Mouse (Mus musculus): ENCODE results near the gene Atp7b. TPM values are rescaled to one million over a fixed set of nuclear protein-coding genes. Genes with fewer than 3 reads are reported as not detected.
A peak's percentile ranks its signal among the peaks of the same experiment; 100 is the strongest.

Atp7b gene
- 2.3 and 2.6 TPM in 2 replicates for polyA plus RNA-seq (2016; fragmentation: Nextera tagmentation; extraction: Ambion mirVana)

DNA sequence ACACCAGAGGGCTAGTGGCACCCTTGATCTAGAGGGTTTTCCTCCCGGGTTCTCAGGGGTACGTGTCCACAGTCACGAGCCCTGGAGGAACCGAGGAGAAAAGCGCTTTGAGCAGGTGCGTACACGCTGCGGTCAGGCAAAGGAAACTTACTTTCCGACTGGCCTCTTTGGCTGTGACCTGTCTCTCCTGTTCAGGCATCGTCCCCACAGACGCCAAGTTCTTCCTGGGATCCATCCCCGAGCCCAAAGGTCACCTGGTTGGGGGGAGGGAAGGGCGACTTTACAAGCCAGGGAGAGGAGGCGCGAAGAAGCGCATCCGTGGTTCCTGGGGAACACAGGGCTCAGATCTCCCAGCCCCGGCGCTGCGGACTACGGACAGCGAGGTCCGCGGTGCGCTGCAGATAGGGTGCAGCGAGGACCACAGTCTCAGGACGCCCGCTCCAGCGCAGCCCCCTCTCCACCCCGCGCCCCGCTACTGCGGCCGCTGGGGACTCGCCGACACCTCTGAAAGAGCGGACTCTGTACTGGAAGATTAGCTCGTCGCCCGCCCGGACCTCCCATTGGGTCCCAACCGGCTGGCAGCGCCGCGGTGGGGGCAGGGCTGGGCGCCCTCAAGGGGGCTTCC is at the start of gene Atp7b:
Gene Atp7b, minus strand, starts transcription at position 485 of the 625 bp plus-strand sequence.
- Histone ChIP-seq H3K27ac (no peak within 1 kb of the TSS), H3K9me3 (no peaks in the 10 kb centered on the region), H3K4me1 (peaks cover 7% of the 10 kb centered on the region; the same call in 1 of the 2 replicates), H3K4me3 (replicated peaks) (peak within 1 kb of the TSS; percentile 66), H3K4me2 (peak within 1 kb of the TSS; percentile 85), H3K27me3 (peaks cover 13% of the 10 kb centered on the region), H3K36me3 (replicated peaks) (peaks cover 21% of the 10 kb centered on the region), H3K9ac (peak within 1 kb of the TSS; percentile 63)
- WGBS = under 1% methylated on average over 41 of the region's 46 CpGs
- ATAC-seq (ENCODE audit: low FRiP score) = peak; percentile 93

DNA sequence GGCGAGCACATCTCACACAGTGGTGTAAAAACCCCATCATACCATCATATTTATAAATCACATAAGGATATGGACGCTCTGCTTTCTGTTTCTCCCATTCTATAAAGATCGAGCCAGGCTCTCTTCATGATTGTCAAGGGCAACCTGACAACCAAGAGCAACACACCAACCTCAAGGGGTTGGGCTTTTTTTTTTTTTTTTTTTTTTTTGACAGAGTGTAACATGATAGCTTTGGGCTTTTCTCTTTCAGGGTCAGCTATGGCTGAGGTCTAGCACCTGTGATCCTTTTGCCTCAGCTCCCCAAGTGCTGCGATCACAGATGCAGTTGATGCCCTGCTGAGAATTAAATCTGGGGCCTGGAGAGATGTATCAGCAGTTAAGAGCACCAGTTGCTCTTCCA is 46.9 kb upstream of the Atp7b start:
- H3K27me3 ChIP-seq = no peaks in the 10 kb centered on the region
- ATAC-seq (ENCODE audit: low FRiP score) = no peak
- no peaks in the 10 kb centered on the region for H3K4me1 ChIP-seq
- no peaks in the 10 kb centered on the region for H3K36me3 ChIP-seq (replicated peaks)
- no peak overlapping the region for H3K4me2 ChIP-seq
- H3K27ac ChIP-seq = no peak overlapping the region
- H3K9ac ChIP-seq = no peak overlapping the region
- 80% methylated on average over 4 of the region's 4 CpGs for WGBS
- no peaks in the 10 kb centered on the region for H3K9me3 ChIP-seq
- no peak overlapping the region for H3K4me3 ChIP-seq (replicated peaks)

DNA sequence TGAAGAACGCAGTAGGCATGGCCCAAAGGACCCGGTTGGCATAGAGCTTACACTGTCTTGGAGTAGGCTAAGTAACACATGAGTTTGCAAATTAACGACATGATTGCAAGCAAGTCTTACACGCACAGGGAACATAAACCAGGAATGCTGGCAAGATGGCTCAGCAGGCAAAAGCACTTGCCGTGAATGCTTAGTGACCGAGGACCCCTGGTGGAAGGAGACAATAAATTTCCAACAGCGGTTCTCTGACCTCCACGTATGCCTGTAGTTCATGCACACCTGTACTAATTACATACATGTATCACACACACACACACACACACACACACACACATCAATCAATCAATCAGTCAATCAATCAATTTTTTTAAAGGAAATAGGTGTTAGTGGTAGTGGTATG is 31.5 kb upstream of the Atp7b start:
- Histone ChIP-seq H3K4me3 (replicated peaks) (no peak overlapping the region), H3K36me3 (replicated peaks) (no peaks in the 10 kb centered on the region), H3K4me2 (no peak overlapping the region), H3K9me3 (no peaks in the 10 kb centered on the region), H3K27me3 (no peaks in the 10 kb centered on the region), H3K27ac (no peak overlapping the region), H3K9ac (no peak overlapping the region), H3K4me1 (no peaks in the 10 kb centered on the region)
- no peak for ATAC-seq (ENCODE audit: low FRiP score)
- WGBS = 52% methylated on average over 8 of the region's 8 CpGs

DNA sequence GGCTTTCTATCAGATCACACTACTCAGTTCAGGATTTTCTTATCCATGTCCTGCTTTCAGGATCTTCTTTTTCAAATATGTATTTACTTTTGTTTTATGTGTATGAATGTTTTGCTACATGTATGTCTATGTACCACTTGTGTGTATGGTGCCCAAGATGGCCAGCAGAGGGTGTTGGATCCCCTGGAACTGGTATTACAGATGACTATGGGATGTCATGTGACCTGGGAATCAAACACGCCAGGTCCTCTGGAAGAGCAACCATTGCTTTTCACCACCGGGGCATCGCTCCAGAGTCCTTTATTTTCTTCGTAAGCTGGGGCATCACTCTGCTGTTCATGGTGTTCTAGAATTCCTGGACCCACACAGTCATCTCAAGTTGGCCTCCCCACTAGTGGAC is 29.1 kb upstream of the Atp7b start:
- WGBS = 93% methylated on average over 4 of the region's 4 CpGs
- no peak overlapping the region for H3K9ac ChIP-seq
- H3K9me3 ChIP-seq = no peaks in the 10 kb centered on the region
- no peaks in the 10 kb centered on the region for H3K4me1 ChIP-seq
- no peak overlapping the region for H3K4me2 ChIP-seq
- no peaks in the 10 kb centered on the region for H3K27me3 ChIP-seq
- H3K4me3 ChIP-seq (replicated peaks) = no peak overlapping the region
- no peaks in the 10 kb centered on the region for H3K36me3 ChIP-seq (replicated peaks)
- H3K27ac ChIP-seq = no peak overlapping the region
- ATAC-seq (ENCODE audit: low FRiP score) = no peak

DNA sequence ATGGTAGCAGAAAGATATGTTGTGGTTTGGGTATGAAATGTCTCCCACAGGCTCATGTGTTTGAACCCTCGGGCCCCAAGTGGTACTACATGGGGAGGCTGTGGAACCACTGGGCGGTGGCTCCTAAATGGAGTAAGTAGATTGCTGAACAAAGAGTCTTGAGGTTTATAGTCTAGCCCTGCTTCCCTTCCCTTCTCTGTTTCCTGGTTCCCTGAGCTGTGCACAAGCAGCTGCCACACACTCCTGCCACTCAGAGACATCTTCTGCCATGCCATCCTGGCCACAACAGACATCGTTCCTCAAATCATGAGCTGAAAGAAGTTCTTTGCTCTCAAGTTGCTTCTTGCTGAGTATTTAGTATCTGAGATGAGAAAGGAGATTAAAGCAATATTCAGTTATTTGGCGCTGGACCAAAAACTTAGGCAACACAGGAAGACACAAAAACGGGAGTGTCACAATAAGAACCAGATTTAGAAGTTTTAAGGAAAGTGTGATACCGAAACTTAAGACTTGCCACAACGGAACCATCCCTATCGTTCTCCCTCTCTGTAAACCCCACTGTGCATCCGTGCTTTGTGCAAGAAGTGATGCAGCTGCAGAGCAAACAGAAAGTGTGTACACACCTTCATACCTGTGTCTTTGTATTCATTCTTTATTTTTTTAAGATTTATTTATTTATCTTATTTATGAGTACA is 19.4 kb upstream of the Atp7b start:
- Histone ChIP-seq H3K36me3 (replicated peaks) (no peaks in the 10 kb centered on the region), H3K9me3 (no peaks in the 10 kb centered on the region), H3K4me1 (no peaks in the 10 kb centered on the region), H3K4me3 (replicated peaks) (no peak overlapping the region), H3K27me3 (no peaks in the 10 kb centered on the region), H3K27ac (no peak overlapping the region), H3K4me2 (no peak overlapping the region), H3K9ac (no peak overlapping the region)
- 88% methylated on average over 9 of the region's 9 CpGs for WGBS
- ATAC-seq (ENCODE audit: low FRiP score) = no peak

DNA sequence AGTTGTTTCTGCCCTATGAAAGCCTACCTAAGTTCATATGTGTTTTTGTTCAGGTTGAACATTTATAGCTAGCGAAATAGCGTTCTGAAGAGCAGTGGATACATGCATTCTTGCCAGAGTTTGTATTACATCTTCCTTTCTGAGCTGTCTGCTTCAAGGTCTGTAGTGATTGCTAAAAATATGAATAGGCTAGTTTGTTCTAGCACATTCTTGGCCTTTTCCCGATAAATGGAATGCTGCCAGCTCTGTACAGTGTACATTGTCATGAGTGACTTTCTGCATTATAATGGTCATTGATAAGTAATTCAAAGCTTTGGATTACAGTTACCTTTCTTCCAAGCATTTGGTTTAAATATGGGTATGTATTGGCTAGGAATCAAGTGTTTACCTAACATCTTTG is 1.0 kb upstream of the Atp7b start:
- H3K36me3 ChIP-seq (replicated peaks) = peaks cover 33% of the 10 kb centered on the region
- H3K4me3 ChIP-seq (replicated peaks) = peak overlapping the region; percentile 66
- WGBS = 6% methylated on average over 3 of the region's 3 CpGs
- peak overlapping the region; percentile 54 for H3K9ac ChIP-seq
- no peaks in the 10 kb centered on the region for H3K9me3 ChIP-seq
- ATAC-seq (ENCODE audit: low FRiP score) = no peak
- H3K27ac ChIP-seq = no peak overlapping the region
- H3K4me1 ChIP-seq = peaks cover 7% of the 10 kb centered on the region; the same call in 1 of the 2 replicates
- peaks cover 13% of the 10 kb centered on the region for H3K27me3 ChIP-seq
- H3K4me2 ChIP-seq = peak overlapping the region; percentile 85

DNA sequence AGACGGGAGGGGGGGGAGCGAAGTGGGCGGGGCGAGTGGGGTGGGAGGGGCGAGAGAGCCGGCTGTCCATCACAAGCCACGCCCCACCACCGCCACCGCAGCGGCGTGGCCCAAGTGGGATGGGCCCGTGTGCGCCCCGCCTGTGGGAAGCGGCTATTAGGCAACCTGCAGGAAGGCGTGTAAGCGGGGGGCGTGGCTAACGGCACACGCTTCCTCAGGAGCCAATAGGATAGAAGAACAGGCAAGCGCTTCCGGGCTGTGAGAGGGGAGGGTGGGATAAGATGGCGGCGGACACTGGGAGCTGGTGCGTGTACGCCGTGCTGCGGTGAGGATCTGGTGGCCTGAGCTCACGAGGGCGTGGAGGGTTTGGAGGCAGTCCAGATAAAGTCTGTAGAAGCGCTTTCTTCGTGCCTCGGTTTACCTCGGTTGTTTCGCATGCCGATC is 363 bp upstream of the Atp7b start, which contains the start of gene Alg11:
Gene Alg11, plus strand, starts transcription at position 276 of the 444 bp plus-strand sequence.
- WGBS = under 1% methylated on average over 36 of the region's 36 CpGs
- Histone ChIP-seq H3K36me3 (replicated peaks) (peaks cover 27% of the 10 kb centered on the region), H3K4me2 (peak within 1 kb of the TSS; percentile 85), H3K9me3 (no peaks in the 10 kb centered on the region), H3K9ac (peak within 1 kb of the TSS; percentile 63), H3K4me1 (peaks cover 7% of the 10 kb centered on the region; the same call in 1 of the 2 replicates), H3K27me3 (peaks cover 13% of the 10 kb centered on the region), H3K4me3 (replicated peaks) (peak within 1 kb of the TSS; percentile 66), H3K27ac (no peak within 1 kb of the TSS)
- ATAC-seq (ENCODE audit: low FRiP score) = peak; percentile 100

DNA sequence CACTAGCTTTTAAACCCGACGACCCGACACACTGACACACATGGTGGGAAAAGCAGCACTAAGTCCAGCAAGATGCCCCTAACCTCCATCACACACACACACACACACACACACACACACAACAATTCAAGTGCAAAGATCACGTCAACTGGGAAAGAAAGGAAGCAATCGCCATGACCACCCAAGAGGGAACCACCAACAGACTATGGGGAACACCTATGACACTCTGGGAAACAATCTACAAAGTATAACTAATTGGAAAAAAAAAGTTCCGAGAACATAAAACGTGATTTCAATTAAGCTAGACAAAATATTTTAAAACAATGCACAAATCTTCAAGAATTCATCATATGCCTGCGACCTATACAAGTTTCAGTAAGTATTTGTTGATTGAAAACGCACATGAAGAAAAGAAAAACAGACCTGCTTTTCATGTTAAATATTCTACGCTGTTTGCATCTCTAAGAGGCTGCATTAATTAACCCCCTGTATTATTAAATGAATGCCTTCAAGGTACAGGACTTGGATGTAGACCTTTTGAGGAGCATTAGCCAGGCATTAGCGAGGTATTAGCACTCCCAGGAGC is 859 bp downstream of the Atp7b start:
- 29% methylated on average over 11 of the region's 11 CpGs for WGBS
- Histone ChIP-seq H3K9ac (peak overlapping the region; percentile 63; the same call in 1 of the 2 replicates), H3K27me3 (peaks cover 13% of the 10 kb centered on the region), H3K4me1 (peaks cover 7% of the 10 kb centered on the region; the same call in 1 of the 2 replicates), H3K36me3 (replicated peaks) (peaks cover 16% of the 10 kb centered on the region), H3K4me2 (peak overlapping the region; percentile 85), H3K4me3 (replicated peaks) (peak overlapping the region; percentile 66), H3K27ac (no peak overlapping the region), H3K9me3 (no peaks in the 10 kb centered on the region)
- no peak for ATAC-seq (ENCODE audit: low FRiP score)

DNA sequence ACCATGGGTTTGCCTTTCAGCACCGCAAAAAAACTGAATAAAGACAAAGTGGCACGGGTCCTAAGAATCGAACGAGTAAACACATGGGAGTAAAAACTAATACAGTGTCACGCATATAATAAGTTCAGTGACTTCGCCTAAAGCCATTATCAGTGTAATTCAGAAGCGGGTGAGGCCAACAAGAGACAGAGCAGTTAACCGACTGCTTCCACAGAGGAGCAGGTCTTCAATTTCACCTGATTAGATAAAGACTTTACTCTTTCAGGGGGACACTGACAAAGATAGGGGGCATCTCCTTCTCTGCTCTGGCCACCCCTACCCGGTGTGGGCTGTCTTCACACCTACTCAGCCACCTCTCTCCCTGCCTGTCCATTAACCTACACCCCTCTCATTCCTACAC is 1.7 kb downstream of the Atp7b start:
- Histone ChIP-seq H3K9ac (no peak overlapping the region), H3K27me3 (peaks cover 13% of the 10 kb centered on the region), H3K4me1 (peaks cover 7% of the 10 kb centered on the region; the same call in 1 of the 2 replicates), H3K4me2 (no peak overlapping the region), H3K36me3 (replicated peaks) (peaks cover 10% of the 10 kb centered on the region), H3K27ac (no peak overlapping the region), H3K9me3 (no peaks in the 10 kb centered on the region), H3K4me3 (replicated peaks) (no peak overlapping the region)
- WGBS = 73% methylated on average over 9 of the region's 9 CpGs
- no peak for ATAC-seq (ENCODE audit: low FRiP score)

DNA sequence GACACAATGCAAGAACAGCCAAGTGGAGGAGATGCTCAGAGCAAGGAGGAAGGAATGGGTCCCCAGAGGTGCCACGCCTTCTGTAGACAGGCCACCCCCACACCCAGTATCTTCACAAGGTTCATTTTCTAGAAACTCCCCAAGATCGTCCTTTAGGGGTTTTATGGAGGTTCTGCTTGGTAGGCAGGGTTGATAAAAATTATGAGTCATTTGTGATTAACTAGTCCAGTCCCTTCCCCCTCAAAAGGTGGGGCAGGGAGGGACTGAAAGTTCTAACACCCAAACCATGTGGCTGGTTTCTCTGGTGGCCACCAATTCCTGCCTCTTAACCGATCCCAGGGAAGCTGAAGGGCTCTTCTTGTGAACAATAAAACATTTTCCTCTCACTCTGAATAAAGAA is 3.3 kb downstream of the Atp7b start:
- 76% methylated on average over 3 of the region's 3 CpGs for WGBS
- no peak overlapping the region for H3K27ac ChIP-seq
- peaks cover 7% of the 10 kb centered on the region; the same call in 1 of the 2 replicates for H3K4me1 ChIP-seq
- no peaks in the 10 kb centered on the region for H3K9me3 ChIP-seq
- no peak overlapping the region for H3K4me3 ChIP-seq (replicated peaks)
- H3K27me3 ChIP-seq = peaks cover 13% of the 10 kb centered on the region
- no peak for ATAC-seq (ENCODE audit: low FRiP score)
- H3K9ac ChIP-seq = no peak overlapping the region
- H3K36me3 ChIP-seq (replicated peaks) = no peaks in the 10 kb centered on the region
- H3K4me2 ChIP-seq = no peak overlapping the region

DNA sequence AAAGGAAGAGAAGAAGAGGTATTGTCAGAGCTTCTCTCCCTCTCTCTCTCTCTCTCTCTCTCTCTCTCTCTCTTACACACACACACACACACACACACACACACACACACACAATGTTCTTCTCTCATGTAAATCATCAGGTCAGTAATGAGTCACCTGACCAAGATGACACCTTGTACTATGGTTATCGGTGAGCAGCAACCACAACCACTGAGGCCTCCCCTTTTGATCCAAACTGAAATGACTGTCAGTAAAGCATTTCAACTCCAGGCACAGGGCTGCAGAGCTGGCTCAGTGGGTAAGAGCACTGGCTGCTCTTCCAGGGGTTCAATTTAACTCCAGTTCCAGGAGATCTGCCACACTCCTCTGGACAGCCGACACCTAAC is 4.6 kb downstream of the Atp7b start:
- no peak overlapping the region for H3K4me3 ChIP-seq (replicated peaks)

DNA sequence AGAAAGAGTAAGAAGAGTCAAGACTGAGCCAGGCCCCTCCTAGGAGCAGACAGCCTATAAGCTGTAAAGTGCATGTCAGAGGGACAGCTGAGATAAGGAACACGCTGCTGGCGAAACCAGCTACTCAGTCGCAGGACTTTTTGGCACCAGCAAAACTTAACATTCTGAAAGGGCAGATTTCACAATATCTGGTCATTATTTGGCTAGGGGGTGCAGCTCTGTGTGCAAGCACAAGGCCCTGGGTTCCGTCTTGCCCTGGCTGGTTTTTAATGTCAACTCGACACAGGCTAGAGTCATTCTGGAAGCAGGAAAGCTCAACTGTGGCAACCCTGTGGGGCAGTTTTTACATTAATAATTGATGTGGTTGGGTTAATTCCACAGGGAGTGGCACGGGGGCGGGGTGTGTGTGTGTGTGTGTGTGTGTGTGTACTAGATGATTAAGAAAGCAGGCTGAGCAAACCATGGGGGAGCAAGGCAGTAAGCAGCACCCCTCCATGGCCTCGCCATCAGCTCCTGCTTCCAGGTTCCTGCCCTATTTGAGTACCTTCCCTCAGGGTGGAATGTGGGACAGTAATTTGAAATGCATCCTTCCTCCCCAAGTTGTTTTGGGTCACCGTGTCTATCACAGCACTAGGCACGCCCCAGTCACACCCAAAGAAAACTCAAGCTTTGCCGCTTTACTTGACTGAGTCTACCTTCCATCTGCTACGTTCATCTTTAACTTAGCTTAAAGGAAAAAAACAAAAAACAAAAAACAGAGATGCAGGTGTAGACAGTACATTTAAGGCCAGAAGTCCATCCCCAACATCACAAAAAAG is 5.2 kb downstream of the Atp7b start:
- Histone ChIP-seq H3K4me2 (no peak overlapping the region), H3K36me3 (replicated peaks) (no peaks in the 10 kb centered on the region), H3K9me3 (no peaks in the 10 kb centered on the region), H3K4me3 (replicated peaks) (no peak overlapping the region), H3K4me1 (peaks cover 2% of the 10 kb centered on the region; the same call in 1 of the 2 replicates), H3K27ac (no peak overlapping the region), H3K9ac (no peak overlapping the region), H3K27me3 (peaks cover 13% of the 10 kb centered on the region)
- 90% methylated on average over 12 of the region's 12 CpGs for WGBS
- no peak for ATAC-seq (ENCODE audit: low FRiP score)

More for the DNA sequence above, 4.6 kb downstream of the Atp7b start:
- Histone ChIP-seq H3K27me3 (peaks cover 13% of the 10 kb centered on the region), H3K27ac (no peak overlapping the region), H3K9me3 (no peaks in the 10 kb centered on the region), H3K4me1 (peaks cover 2% of the 10 kb centered on the region; the same call in 1 of the 2 replicates), H3K36me3 (replicated peaks) (no peaks in the 10 kb centered on the region), H3K4me2 (no peak overlapping the region), H3K9ac (no peak overlapping the region)
- no peak for ATAC-seq (ENCODE audit: low FRiP score)
- 93% methylated on average over 2 of the region's 2 CpGs for WGBS
